In genomic region chr13:38253696-38254095, GRCm38 (mm10) we compare ENCODE assay signal across 10 mouse cellular contexts. TPM values are rescaled to one million over a fixed set of nuclear protein-coding genes. Genes with fewer than 3 reads are reported as not detected.
DNase-seq lines count a peak whose midpoint lies in the region; ATAC-seq and TF ChIP-seq lines count a peak whose summit lies in the region.
"Had no signal": no experiment of that assay in that cellular context is flagged by ENCODE, and none has a peak within 500 bp of the region (broad histone marks: within the 10 kb centered on the region; RNA-seq: fewer than 3 reads in every experiment).

No protein-coding gene starts in this region.

- ATAC-seq in heart, embryonic 11.5 days (replicated peaks; ENCODE audit: insufficient number of reproducible peaks, low FRiP score, low TSS enrichment), result no peak
- peak; percentile 65; the same call in 1 of the 2 replicates for ATAC-seq in stomach, postnatal 0 days (ENCODE audit: low FRiP score, low TSS enrichment)

- intact Hi-C loops in heart, adult 2 months (cut with DNase I), result no loop called here

- no peak overlapping the region for H3K27ac ChIP-seq in heart, adult 2 months
- no peak overlapping the region for H3K27ac ChIP-seq in heart, embryonic 11.5 days (ENCODE audit: low read depth, low read length)
- no peak overlapping the region for H3K27ac ChIP-seq in stomach, postnatal 0 days (replicated peaks)
- H3K27ac ChIP-seq: hindbrain, embryonic 15.5 days; liver, embryonic 13.5 days had no signal

- no peaks in the 10 kb centered on the region for H3K79me2 ChIP-seq in heart, adult 2 months (replicated peaks; ENCODE audit: control insufficient read depth, insufficient read depth, low read length)

- no peak overlapping the region for H3K4me2 ChIP-seq in heart, embryonic 11.5 days
- 0 out of 2 replicates have a peak overlapping the region, but pooled peaks have one; percentile 1 for H3K4me2 ChIP-seq in stomach, postnatal 0 days (replicated peaks; ENCODE audit: low read depth)
- H3K4me2 ChIP-seq: hindbrain, embryonic 15.5 days; liver, embryonic 13.5 days had no signal

- TF ChIP-seq POLR2A in heart, adult 2 months (IDR thresholded peaks at IDR 0.05; ENCODE audit: insufficient read depth, low read depth, low read length), result no peak

- H3K36me3 ChIP-seq in heart, adult 2 months (ENCODE audit: control insufficient read depth, insufficient read depth, low read length), result no peaks in the 10 kb centered on the region
- H3K36me3 ChIP-seq in heart, embryonic 11.5 days (ENCODE audit: control insufficient read depth, insufficient read depth, low read length), result no peaks in the 10 kb centered on the region
- no peaks in the 10 kb centered on the region for H3K36me3 ChIP-seq in stomach, postnatal 0 days (ENCODE audit: control insufficient read depth, insufficient read depth, low read length)
- H3K36me3 ChIP-seq: hindbrain, embryonic 15.5 days; liver, embryonic 13.5 days had no signal

- TF ChIP-seq CTCF in heart, adult 2 months (IDR thresholded peaks at IDR 0.05), result no peak
- no peak for TF ChIP-seq CTCF in stomach, postnatal 0 days (IDR thresholded peaks at IDR 0.05; ENCODE audit: low read depth)

- WGBS in heart, adult 2 months, result 59% methylated on average over 9 of the region's 9 CpGs
- whole genome bisulfite sequencing in heart, embryonic 11.5 days (ENCODE audit: insufficient replicate concordance), result 84% methylated on average over 9 of the region's 9 CpGs
- WGBS in stomach, postnatal 0 days, result 51% methylated on average over 9 of the region's 9 CpGs

- no peaks in the 10 kb centered on the region; the same call in 1 of the 2 replicates for H3K4me1 ChIP-seq in heart, adult 2 months (ENCODE audit: control insufficient read depth, insufficient read depth, low read length)
- peaks cover 12% of the 10 kb centered on the region for H3K4me1 ChIP-seq in heart, embryonic 11.5 days (ENCODE audit: control insufficient read depth, insufficient read depth, low read length)
- H3K4me1 ChIP-seq in stomach, postnatal 0 days (replicated peaks; ENCODE audit: control insufficient read depth, insufficient read depth), result 0 out of 2 replicates have a peak, but pooled peaks cover 2% of the 10 kb centered on the region
- H3K4me1 ChIP-seq: hindbrain, embryonic 15.5 days; liver, embryonic 13.5 days had no signal

- no peaks in the 10 kb centered on the region for H3K27me3 ChIP-seq in heart, adult 2 months (ENCODE audit: control insufficient read depth, insufficient read depth, low read length)
- H3K27me3 ChIP-seq in heart, embryonic 11.5 days (ENCODE audit: control insufficient read depth, insufficient read depth, low read length), result no peaks in the 10 kb centered on the region
- no peaks in the 10 kb centered on the region for H3K27me3 ChIP-seq in stomach, postnatal 0 days (ENCODE audit: control insufficient read depth, insufficient read depth, low read length)
- H3K27me3 ChIP-seq: hindbrain, embryonic 15.5 days; liver, embryonic 13.5 days had no signal

- peak; percentile 66 for DNase-seq in heart, adult 2 months
- peak; percentile 62 for DNase-seq in urinary bladder, postnatal 14 days (ENCODE audit: low spot score)
- no peak for DNase-seq in urinary bladder, adult 2 months (ENCODE audit: low spot score)
- DNase-seq in layer of hippocampus, adult 9-10 months (ENCODE audit: low spot score), result peak; percentile 20
- no peak for DNase-seq in stomach, postnatal 0 days (ENCODE audit: low spot score)
- DNase-seq in adrenal gland, postnatal 25 days, result no peak
- DNase-seq in thymus, adult 18-20 months, result no peak
- DNase-seq: liver, embryonic 13.5 days had no signal

- TF ChIP-seq EP300 in heart, adult 2 months (IDR thresholded peaks at IDR 0.05; ENCODE audit: insufficient read depth, low read depth, low read length), result no peak
- TF ChIP-seq EP300 in stomach, postnatal 0 days (optimal IDR thresholded peaks at IDR 0.05), result no peak

- no peak overlapping the region for H3K9ac ChIP-seq in heart, adult 2 months (ENCODE audit: low read depth, low read length)
- no peak overlapping the region for H3K9ac ChIP-seq in heart, embryonic 11.5 days (ENCODE audit: low read depth, low read length)
- no peak overlapping the region for H3K9ac ChIP-seq in stomach, postnatal 0 days (ENCODE audit: low read length)
- H3K9ac ChIP-seq: hindbrain, embryonic 15.5 days; liver, embryonic 13.5 days had no signal

- H3K4me3 ChIP-seq in heart, adult 2 months, result no peak overlapping the region
- H3K4me3 ChIP-seq in heart, embryonic 11.5 days (ENCODE audit: low read depth, low read length), result no peak overlapping the region
- H3K4me3 ChIP-seq in stomach, postnatal 0 days (ENCODE audit: low read depth, low read length), result no peak overlapping the region
- H3K4me3 ChIP-seq: hindbrain, embryonic 15.5 days; liver, embryonic 13.5 days had no signal

- no peaks in the 10 kb centered on the region for H3K9me3 ChIP-seq in heart, embryonic 11.5 days (replicated peaks; ENCODE audit: control insufficient read depth, low read length)
- H3K9me3 ChIP-seq in stomach, postnatal 0 days (ENCODE audit: control insufficient read depth, low read length), result no peaks in the 10 kb centered on the region
- H3K9me3 ChIP-seq: hindbrain, embryonic 15.5 days; liver, embryonic 13.5 days had no signal

RNA-seq across cellular contexts. Expression of gene Snrnp48, which starts 49.0 kb away (rescaled TPM):
- total RNA-seq in heart, adult 2 months (2021), result 1 to 10 TPM; 9.6 to 9.7 TPM
- polyA plus RNA-seq in heart, adult 2 months (2012; rRNA removed), result 11.9 and 19.2 TPM in 2 replicates
- 27.3 and 27.7 TPM in 2 replicates for polyA plus RNA-seq in heart, embryonic 11.5 days (2014; fragmentation: Nextera tagmentation; extraction: Ambion mirVana)
- 29.0 and 32.7 TPM in 2 replicates for polyA plus RNA-seq in urinary bladder, adult 2 months (2012; rRNA removed)
- 18.1 and 19.4 TPM in 2 replicates for polyA plus RNA-seq in stomach, postnatal 0 days (2015; fragmentation: Nextera tagmentation; extraction: Ambion mirVana)
- total RNA-seq in adrenal gland, postnatal 25 days (2021), result 22.7 and 27.7 TPM in 2 replicates

Comparison
In these comparisons a context has a peak if more than half of its experiments do, and no peak if none do; other contexts are left out.
1. DNase-seq: peak in heart, adult 2 months (2 of 2), urinary bladder, postnatal 14 days (single experiment) and layer of hippocampus, adult 9-10 months (single experiment); none in urinary bladder, adult 2 months (single experiment), stomach, postnatal 0 days (single experiment), adrenal gland, postnatal 25 days (single experiment) and thymus, adult 18-20 months (0 of 2).